Mouse (Mus musculus) thymus, postnatal 10 days (tissue): Measurements from ENCODE around the gene Tomm20.
A peak's percentile ranks its signal among the peaks of the same experiment; 100 is the strongest.
"Not testable (repeated sequence)": the region's sequence is repeated elsewhere in the genome, so short reads cannot be mapped to it uniquely, and the experiment has no call there.

Experiments used
- DNase-seq, 2 experiments: peaks; one replicate each; pipeline ENCODE4 v3.0.0; 2021; ENCODE audit warnings: low spot score in 2 of 2

Gene Tomm20

DNA sequence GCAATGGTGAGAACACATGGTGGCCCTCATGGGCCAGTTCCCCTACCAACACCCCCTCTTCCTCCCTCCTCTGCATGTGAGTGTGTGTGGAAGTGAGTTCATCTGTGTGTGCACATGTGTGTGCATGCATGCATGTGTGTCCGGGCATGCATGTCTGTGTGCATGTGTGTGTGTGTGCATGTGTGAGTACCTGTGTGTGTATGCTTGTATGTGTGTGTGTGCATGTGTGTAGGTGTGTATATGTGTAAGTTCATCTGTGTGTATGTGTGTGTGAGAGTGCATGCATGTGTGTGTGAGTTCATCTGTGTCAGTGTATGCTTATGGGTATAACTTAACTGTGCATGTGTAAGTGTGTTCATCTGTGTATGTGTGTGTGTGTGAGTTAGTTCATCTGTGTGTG, 27.3 kb downstream of the Tomm20 start:
- no peak for DNase-seq

DNA sequence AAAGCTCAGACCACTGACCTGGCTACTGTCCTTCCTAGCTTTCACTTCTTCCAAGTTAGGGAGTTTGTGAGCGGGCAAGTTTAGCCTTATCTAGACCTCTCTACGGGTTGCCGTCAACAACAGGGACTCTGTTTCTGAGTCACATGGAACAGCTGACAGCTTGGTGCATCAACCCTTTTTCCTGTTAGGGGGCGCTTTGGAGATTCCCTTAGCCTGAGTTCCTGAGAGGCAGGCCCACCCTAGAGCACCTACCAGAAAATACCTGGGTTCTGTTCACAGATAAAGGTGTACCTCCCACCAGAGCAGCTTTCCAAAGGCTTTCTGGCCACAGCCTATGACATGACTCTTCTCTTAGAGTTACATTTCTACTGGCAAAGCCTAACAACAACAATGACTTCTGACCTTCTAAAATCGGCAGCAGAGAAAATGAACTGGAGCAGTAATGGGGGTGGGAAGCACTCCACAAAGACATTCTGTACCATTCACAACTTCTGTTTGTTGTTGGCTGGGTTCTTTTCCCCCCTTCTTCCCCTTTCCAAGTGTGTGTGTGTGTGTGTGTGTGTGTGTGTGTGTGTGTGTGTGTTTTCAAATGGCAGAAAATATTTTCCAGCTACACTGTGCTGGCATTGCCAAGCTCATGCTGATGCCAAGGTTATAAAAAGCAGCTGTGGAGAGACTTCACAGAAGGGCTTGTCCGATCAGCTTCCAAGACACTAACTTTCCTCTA, 28.3 kb downstream of the Tomm20 start:
- DNase-seq = no peak

DNA sequence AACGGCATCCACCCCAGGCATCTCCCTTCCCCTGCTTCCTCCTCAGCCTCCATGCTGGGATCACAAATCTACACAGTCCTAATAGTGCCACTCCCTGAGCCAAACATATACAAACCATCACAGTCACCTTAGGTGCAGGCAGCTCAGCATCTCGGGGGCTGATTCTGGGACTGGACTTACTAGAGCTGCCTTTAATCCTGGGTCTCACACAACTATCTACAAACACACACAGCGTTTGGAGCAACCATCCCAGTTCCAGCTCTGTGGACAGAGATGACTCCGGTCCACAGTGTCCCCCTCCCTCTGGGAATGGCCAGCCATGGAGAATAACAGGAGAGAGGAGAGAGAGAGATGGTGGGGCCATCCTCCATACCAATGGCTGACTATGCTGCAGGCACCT, 29.0 kb downstream of the Tomm20 start:
- DNase-seq = no peak

DNA sequence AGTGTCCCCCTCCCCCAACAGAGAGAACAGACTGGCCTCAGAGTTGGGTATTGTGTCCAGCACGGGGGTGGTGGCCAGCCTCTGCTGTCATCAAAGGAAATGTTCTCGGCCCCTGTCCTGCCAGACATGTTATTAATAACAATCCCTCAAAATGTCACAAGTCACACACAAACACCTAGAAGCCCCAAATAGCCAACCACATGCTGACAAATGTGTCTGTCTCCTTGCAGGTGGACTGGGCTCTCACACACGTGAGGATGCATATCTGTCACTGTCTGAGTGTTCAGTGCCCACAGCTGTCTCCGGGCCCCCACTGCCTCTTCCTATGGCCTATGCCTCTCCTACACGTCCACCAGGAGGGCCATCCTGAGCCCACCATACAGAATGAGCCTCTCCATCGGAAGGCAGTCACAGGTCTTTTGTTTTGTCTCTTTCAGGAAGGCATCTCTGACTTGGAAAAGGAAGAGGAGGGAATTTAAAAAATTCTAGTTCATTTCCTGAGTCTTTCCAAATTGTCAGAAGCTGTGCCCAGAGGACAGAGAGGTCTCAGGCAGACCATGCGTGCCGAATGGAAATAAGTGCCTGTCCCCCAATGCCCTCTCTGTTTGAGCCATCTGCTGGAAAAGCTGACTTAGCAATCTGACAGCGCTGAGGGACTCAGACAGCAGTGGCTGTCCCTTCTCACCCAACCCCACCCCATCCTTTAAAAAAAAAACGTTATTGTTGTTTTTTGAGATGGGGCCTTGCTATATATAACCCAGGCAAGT, 30.9 kb downstream of the Tomm20 start:
- no peak for DNase-seq

DNA sequence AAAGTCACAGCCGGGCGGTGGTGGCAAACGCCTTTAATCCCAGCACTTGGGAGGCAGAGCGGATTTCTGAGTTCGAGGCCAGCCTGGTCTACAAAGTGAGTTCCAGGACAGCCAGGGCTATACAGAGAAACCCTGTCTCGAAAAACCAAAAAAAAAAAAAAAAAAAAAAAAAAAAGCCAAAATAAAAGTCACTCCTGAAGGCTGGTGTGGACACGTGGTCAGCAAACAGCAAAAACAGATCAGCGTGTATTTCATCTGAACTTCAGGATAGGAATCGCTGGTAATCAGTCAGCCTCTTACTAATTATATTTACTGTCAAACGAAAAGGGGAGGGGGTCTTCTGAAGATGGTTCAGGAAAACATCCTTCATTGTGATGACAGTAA, 31.5 kb downstream of the Tomm20 start:
- not testable (repeated sequence) for DNase-seq

DNA sequence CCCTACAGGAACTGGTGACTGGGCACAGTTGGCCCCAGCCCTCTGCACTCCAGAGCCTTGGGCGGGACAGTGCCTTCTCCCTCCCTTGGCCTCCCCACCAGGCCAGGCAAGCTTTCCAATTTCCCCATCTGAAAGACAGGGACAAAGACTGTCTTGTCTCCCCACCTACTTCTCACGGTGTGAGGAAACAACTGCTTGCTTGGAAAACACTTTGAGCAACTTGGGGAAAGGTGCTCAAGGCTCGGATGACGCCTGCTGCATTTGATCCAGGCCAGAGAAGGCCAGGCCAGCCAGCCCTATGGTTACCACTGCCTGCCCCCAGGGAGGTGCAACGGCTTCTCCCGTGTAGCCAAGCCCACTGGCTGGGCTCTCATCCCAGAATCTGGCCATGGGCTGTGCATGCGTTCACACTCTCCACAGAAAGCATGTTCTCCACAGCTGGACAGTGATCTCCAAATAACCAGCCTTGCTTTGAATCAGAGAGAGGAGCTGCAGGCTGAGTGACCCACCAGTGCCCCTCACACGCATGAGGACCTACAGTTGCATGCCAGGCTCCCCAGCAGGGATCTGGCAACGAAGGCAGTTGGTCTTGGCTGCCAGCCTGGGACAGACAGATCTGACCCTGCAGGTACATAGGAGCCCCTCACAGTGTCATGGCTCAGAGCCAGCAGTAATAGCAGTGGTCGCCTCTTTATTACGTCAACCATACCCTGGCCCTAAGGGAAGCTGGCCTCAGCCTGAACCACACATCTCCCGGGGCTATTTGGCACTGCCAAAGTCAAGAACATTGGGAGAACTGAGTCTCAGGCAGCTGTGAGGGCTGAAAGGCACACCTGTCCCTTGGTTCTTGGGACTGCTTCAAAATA, 32.2 kb downstream of the Tomm20 start:
- no peak for DNase-seq

DNA sequence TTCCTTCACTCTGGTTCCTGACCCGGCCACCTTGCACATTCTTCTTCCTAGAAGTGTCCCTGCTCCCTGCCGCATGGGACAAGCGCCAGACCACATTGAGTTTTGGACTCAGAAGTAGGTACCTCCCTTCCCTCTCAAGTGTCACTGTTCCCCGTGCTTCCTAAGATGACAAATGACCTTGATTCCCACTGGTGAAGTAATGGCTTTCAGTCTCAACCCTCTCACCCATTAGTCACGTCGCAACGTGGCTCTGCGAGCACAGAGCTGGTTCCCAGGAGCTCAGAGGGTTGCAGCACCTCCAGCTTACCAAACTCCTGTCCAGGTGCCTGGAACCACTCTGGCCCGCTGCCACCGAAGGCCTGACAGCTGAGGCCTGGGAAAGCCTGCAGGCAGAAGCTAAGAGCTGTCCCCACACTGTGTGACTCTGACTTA, 36.3 kb downstream of the Tomm20 start:
- DNase-seq = no peak

DNA sequence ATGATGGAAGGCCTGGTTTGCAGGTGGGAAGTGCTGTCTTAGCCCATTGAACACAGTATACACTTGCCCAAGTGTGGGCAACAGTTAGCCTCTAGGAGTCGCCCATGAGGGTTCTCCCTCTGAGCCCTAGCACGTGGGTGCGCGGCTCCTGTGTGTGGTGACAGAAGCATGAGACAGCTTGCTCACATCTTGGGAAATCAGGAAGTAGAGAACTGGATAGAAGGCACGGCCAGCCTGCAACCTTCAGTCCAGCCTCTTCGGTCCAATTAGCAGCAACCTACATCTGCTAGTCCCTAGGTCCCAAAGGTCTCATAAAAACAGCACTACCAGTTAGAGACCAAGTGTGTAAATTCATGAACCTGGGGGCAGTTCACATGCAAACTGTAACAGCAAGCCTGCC, 36.8 kb downstream of the Tomm20 start:
- no peak for DNase-seq

DNA sequence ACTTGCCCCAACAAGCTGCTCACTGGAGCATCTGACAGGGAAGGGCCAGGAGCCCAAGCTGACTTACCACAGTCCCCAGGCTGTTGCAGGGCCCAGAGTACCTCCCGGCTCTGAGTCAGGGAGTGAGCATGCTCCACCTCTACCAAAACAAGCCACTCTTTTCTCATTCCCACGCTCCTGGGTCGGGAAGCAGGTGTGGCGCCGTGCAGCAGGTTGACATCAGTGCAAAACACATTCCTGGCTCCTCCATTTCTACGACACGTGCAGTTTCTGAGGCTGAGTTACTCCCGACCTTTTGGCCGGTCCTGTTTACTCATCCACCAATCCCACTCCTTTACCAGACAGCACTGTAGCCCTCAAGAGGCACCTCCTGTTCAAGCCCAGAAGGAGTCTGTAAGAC, 37.7 kb downstream of the Tomm20 start:
- no peak for DNase-seq

DNA sequence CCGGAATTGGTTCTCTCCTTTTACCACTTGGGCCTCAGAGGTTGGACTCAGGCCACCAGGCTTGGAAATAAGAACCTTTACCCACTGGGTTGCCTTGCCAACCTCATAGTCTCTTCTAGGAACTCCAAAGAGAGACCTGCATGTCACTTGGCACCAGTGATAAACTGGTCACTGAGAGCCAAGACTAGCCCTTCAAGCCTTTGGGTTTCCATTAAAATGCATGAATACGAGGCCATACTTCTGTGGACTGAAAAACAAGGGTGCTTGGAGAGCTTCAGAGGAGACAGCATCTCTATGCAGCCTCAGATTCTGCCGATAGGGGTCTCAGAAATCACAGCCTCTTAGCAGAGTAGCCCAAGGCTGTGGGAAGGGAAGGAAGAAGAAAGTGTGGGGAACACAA, 38.3 kb downstream of the Tomm20 start:
- no peak for DNase-seq

DNA sequence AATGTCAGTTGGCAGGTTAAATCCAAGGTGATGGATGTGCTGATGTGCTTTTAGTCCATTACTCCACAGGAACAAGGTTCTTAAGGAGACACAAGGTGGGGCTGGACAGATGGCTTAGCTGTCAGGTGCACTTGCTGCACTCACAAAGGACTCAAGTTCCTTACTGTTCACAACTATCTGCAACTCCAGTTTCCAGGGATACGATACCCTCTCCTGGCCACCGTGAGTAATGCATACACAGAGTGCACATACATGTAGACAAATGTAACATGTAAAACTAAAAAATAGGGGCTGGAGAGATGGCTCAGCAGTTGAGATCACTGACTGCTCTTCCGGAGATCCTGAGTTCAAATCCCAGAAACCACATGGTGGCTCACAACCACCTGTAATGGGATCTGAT, 40.3 kb downstream of the Tomm20 start:
- DNase-seq = peak; percentile 19 to 41

DNA sequence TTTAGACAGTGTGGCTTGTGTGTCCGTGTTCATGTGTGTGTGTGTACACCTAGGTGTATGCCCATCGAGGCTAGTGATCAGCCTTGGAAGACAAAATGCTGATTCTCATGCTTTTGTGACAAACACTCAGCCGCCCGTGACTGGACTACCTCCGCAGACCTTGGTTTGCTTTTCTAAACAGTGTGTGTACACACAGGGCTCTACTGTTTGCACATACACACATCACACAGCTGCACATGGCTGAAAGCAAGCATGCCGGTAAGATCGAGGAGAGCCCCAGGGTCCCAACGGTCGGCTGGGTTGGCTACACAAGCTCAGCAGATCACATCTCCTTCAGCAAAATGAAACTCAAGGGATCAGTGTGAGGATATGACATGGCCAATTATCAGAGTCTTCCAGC, 41.7 kb downstream of the Tomm20 start:
- DNase-seq = no peak

DNA sequence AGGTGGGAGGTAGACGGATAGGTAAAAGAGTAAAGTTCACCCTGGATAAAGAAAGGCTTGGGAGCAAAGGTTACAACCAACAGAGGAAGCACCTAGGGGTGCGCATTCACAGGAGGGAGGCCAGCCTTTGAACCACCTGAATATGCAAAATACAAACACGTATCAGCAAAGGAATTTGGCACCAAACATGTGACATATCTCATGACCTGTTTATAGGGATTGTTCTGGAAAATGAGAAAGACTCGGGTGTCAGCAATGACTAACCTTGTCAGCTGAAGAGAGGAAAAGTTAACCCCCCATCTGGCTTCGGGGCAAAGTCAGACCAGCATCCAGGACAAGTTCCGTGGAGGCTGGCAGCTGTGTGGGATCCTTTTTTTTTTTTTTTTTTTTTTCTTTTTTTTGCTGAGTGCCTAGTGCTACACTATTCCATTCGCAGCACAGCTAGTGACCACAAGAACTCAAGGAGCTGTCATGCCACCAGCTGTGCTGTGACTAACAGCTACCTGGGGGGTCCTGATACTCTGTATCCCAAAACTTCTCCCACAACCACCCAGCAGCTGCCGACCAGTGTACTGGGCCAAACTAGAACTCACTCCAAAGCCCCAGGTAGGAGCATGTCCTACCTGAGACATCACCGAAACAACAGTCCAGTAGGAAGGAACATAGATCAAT, 42.3 kb downstream of the Tomm20 start:
- no peak for DNase-seq

DNA sequence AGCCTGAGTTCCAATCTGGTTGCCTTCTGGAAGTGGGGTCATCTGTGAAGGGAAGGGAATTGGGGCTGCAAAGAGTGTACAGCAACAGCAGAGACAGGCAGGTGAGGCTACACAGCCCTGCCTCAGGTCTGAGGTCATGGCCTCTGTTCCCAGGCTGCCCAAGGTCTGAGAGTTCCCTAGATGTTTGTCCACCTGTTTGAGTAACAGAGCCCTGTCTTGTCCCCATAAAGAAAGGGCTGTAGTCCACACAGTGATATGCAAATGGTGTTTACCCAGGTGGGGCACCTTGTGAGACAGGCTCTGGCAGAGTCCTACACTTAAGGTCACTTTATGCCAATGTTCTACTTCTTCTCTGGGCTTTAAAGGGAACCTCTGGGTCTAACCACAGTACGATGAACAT, 44.0 kb downstream of the Tomm20 start:
- DNase-seq = no peak

DNA sequence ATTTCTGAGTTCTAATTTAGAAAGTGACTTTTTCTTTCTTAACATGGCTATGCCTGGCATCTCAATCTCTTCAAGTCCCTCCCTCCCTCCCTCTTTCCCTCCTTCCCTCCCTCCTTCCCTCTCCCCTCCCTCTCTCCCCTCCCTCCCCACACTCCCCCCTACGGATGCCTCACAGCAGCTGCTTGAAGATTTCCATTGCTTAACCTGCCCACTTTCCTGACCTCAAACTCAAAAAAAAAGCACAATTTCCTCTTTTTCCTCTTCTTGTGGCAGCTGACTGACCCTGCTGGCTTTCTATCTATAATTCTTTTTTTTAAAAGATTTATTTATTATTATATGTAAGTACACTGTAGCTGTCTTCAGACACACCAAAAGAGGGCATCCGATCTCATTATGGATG, 44.6 kb downstream of the Tomm20 start:
- DNase-seq = no peak

DNA sequence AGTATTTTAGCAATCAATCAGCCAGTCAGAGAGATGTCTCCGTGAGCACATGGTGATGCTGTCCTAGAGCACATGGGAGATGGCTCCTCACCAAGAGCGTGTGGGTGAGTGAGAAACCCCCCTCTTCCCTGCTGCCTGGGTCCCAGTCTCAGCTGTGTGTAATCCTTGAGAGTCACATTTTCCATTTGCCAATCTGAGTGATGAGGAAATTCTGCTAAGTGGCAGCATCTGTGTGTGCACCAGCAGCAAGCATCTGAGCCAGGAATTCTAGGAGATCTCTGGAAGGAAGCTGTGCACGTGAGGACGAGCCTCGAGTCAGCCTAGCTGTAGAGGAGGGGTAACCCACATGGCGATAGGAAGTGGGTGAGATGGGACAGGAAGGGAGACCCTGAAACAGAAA, 50.5 kb downstream of the Tomm20 start:
- DNase-seq = no peak

DNA sequence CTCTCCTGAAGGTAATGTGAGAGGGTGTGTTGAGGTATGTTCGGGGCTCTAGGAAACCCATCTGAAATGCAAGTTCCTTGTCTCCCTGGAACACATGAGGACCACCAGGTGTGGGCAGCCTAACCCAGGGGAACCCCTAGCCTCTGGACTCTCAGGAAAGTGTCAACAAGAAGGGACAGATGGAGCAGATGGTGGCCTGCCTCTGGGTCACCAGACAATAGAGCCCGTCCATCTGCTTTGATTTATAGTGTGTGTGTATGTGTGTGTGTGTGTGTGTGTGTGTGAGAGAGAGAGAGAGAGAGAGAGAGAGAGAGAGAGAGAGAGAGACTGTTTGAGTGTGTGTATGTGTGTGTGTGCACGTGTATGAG, 58.0 kb downstream of the Tomm20 start:
- no peak for DNase-seq

DNA sequence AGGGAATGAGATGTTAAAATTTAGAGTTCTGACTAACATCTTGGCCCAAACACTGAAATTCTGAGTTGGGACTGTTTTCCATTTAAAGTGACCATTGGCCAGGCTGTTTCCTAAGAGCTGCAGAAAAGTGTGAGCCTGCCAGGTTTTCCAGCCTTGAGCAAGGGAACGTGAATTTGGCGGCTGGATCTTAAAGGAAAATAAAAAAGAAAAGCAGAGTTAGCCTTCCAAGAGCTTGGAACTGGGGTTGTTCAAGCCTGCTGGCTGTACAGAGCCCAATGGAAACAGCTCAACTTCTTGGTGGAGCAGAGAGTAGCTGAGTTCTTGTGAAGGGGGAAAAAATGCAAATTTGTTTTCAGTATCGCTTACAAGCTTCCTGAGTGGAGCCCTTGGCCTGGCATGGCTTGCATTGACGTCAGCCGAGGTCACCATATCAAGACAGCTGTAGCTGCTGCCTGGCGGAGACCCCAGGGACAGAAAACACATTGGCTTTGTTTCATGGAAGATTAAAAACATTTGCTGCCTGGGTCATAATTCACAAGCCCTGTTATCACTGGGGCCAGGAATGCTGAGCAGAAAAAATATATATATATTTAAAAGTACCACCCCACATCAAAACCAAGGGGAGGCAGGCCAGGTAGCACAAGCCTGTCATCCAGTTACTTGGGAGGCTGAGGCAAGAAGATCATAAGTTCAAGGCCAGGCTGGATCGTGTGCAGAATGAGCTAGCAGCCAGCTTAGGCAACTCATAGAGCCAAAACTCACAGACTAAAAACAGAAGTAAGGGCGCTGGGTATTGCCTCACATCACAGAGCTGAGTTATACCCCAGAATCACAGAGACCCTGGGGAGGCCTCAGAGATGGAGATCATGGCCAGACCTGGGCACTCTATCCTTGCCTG, 58.7 kb downstream of the Tomm20 start:
- no peak for DNase-seq

DNA sequence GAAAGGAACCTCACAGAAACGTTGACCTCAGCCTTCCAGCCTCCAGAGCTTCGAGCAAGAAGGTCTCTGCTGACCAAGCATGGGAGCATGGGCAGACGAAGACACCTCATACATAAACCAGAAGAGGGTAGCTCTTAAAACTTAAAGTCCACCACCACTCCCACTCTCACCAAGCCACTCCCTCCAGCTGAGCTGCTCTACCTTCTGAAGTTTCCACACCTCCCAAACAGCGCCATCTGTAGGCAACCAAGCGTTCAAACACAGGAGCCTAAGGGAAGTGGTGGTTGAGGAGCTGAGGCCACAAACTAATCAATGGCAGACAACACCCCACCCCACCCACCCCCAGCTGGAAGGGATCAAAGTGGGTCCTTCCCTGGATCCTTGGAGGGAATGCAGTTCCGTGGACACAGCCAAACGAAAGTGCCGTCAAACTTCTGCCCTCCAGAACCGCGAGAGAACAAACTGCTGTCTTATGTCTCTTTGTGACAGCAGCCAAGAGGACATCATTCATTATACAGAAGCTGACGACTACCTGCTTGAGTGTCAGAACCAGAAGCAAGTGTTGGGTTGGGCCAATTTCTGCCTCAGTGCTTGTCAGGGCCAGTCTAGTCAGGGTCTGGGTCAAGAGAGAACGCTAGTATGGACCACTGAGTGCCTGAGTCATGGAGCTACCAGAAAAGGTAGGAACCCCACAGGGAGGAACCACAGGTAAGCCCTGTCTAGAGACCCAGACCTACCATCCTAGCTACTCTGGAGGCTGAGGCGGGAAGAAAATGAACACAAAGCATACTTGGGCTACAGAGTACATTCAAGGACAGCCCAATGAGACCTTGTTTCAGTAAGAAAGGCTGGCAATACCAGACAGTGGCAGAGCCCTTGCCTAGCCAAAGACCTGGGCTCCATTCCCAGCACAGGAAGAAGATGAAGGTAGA, 59.8 kb downstream of the Tomm20 start:
- peak in 1 of 2 experiments; percentile 66 for DNase-seq
